Mouse (Mus musculus): ENCODE measurements around the gene Clcnka. TPM values are rescaled to one million over a fixed set of nuclear protein-coding genes. Genes with fewer than 3 reads are reported as not detected.

Gene Clcnka
- total RNA-seq, 2 experiments from 2014 or later: not detected

DNA sequence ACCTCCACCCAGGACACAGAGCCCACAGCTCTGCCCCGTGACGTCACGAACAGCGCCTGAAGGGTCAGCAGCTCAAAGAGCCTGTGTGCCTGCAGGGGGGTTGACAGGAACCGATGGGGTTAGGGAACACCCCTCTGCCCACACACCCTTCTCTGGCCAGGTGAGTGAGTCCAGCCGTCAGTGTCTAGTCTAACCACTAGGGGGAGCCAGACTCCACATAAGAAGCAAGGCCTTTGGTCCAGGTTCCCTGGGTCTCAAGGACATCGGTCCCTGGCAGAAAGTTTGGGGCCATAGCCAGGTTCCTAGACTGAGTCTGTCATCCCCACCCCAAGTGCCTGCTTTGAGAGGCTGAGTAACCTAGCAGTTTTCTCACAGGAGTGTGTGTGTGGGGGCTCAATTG, 13.2 kb downstream of the Clcnka start:
- ATAC-seq (replicated peaks; ENCODE audit: poor library complexity): peak; percentile 62

- ATAC-seq (replicated peaks; ENCODE audit: poor library complexity): peak; percentile 30; the same call in 1 of the 2 replicates
Observed at GRCm38 (mm10) chr4:141382406-141382805, 16.1 kb downstream of the Clcnka start.

DNA sequence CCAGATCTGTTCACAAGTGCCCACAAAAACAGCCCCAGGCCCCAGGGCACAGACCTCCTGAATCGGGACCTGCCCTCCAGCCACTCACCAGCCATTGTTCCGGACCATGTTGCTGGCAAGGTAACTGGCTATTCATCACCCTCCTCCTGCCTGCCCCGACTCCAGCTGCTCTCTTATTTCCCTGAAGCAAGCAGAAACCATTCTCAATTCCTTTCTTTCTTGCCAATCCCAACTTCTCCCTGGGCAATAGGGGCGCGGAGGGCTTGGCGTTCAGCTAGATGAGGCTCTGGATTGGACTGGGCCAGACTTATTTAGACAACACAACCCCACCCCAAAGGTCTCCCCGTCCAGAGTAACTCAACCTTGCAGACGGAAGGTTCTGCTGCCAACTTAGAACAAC, 18.9 kb downstream of the Clcnka start:
- no peak for ATAC-seq (replicated peaks; ENCODE audit: poor library complexity)

DNA sequence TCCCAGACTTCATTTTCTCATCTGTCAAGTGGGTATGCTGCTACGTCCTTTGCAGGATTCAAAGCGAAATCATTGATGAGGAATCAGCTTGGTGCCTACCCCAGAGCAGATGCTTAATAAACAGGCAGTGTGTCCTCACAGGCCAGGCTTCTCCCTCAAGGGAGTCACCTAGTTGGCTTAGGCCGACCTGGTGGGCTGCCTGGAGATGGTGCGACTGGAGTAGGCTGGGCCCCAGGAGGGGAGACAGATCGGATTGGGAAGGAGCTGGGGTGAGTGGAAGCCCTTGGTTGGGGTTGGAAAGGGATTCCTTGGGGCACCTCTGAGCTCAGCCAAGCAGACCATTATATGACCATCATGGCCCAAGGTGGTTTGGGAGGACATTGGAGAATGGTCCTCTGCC, 26.1 kb downstream of the Clcnka start:
- no peak for ATAC-seq (replicated peaks; ENCODE audit: poor library complexity)

- ATAC-seq (replicated peaks; ENCODE audit: poor library complexity): 0 out of 2 replicates have a peak, but pooled peaks have one; percentile 21
Observed at GRCm38 (mm10) chr4:141367997-141368791, 30.3 kb downstream of the Clcnka start, which contains the start of gene Fam131c. Gene Fam131c, plus strand, starts transcription at chr4:141368220.

- no peak for ATAC-seq (replicated peaks; ENCODE audit: poor library complexity)
Observed at GRCm38 (mm10) chr4:141365876-141366275, 32.6 kb downstream of the Clcnka start.

DNA sequence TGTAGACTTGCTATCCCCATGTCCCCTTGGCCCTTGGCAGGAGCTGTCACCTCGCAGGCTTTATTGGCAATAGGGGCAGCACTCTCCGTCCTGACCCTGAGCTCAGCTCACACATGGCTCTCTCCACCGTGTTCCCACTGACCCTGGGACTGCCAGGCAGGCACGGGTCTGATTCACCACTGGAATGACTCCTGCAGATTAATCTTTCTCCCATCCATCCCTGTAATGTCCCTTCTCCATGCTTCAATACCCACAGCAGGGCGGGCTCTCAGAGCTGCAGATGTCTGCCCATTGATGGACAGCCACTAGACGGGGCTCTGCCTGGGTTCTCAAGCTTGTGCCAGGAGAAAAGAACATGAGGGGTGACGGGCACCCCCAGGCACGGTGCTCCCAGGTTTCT, 33.4 kb downstream of the Clcnka start:
- ATAC-seq (replicated peaks; ENCODE audit: poor library complexity): no peak

- peak; percentile 73 for ATAC-seq (replicated peaks; ENCODE audit: poor library complexity)
Observed at GRCm38 (mm10) chr4:141362937-141363548, 35.5 kb downstream of the Clcnka start.

DNA sequence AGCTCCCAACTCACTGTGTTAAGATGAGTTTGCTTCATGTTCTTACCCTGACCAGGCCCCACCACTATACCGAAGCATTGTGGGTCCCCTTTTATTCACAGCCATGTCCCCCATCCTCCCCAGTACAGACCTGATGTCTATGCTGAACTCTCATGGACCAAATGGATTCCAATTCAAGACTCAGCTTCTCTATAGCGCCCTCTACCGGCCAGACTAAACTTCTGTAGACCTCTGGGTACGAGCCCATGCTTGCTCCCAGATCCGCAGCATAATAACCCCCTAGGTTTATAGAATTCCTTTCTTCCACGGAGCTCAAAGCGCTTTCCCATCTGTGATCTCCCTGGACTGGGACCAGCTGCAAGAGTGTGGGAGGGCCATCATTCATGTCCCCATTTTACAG, 37.7 kb downstream of the Clcnka start:
- peak; percentile 44; the same call in 1 of the 2 replicates for ATAC-seq (replicated peaks; ENCODE audit: poor library complexity)

DNA sequence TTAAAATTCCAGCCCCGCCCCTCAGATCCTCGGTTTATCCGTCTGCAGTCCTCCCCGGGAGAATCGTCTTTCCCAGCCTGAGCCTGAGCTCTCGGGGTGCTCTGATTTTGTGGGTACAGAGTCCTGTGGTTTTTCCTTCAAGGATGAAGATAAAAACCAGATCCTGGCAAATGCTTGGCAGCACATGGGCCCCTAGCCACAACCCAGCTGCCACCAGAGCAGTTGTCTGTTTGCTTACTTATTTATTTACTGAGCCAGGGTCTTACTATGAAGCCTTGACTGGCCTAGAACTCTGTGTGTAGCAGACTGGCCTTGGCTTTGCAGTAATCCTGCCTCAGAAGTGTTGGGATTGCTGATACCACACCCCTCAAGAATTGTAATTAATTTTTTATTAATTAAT, 39.3 kb downstream of the Clcnka start:
- no peak for ATAC-seq (replicated peaks; ENCODE audit: poor library complexity)

- no peak for ATAC-seq (replicated peaks; ENCODE audit: poor library complexity)
Observed at GRCm38 (mm10) chr4:141357811-141358210, 40.7 kb downstream of the Clcnka start.

DNA sequence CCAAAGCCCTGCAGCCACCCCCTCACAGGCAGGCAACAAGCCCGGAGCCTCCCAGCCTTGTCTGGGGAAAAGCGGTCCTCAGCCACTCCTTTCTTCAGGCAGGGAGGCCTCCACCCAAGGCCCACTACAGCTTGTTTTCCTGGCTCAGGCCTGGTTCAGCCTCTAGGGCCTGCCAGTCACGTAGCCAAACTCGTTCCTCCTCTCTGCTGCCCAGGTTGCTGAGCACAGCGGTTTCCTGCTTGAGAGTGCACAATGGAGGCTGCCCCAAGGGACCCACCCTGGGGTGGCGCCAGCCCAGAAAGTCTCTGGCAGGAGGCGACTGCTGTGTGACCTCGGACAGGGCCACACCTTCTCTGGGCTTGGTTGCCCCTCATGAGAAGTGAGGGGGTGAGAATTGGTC, 44.7 kb downstream of the Clcnka start:
- peak; percentile 26; the same call in 1 of the 2 replicates for ATAC-seq (replicated peaks; ENCODE audit: poor library complexity)

DNA sequence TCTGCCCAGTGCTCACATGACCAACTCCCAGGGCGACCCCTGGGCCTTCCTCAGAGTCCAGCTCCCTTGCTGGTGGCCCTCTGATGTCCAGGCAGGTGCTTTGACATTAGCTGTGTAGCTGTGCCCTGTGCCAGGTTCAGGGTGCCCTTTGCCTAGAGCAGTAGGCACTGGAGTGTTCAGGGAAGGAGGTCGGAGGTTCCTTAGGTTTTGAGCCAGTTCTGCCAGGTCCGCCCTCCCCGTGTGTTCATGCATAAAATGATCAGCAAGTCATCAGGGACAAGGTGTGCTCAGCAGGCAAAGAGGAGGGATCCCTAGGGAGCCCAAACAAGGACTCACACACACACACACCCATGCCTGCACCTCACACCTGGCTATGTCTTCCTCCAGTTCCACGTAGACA, 45.5 kb downstream of the Clcnka start:
- ATAC-seq (replicated peaks; ENCODE audit: poor library complexity): no peak

- ATAC-seq (replicated peaks; ENCODE audit: poor library complexity): no peak
Observed at GRCm38 (mm10) chr4:141351972-141352371, 46.6 kb downstream of the Clcnka start.

GRCm38 (mm10) chr4:141350015-141350414, 48.5 kb downstream of the Clcnka start:
- ATAC-seq (replicated peaks; ENCODE audit: poor library complexity): no peak

GRCm38 (mm10) chr4:141348616-141349015, 49.9 kb downstream of the Clcnka start:
- no peak for ATAC-seq (replicated peaks; ENCODE audit: poor library complexity)

GRCm38 (mm10) chr4:141347365-141347797, 51.1 kb downstream of the Clcnka start:
- ATAC-seq (replicated peaks; ENCODE audit: poor library complexity): peak; percentile 61

DNA sequence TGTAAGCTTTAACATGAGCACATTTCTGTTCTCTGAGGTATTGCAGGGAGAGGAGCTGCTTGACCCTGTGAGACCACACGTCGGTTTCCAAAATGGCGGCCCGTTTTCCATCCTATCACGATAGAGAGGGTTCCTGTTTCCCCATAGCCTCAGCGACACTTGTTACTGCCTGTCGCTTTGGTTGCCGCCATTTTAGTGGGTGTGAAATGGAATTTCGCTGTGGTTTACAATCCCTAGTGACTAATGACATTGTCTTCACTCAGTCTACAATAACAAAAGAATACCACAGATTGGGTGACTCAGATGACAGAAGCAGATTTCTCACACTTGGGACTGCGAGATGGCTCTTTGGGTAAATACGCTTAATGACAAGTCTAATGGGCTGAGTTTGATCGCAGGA, 53.3 kb downstream of the Clcnka start:
- no peak for ATAC-seq (replicated peaks; ENCODE audit: poor library complexity)

- ATAC-seq (replicated peaks; ENCODE audit: poor library complexity): no peak
Observed at GRCm38 (mm10) chr4:141343515-141343914, 55.0 kb downstream of the Clcnka start.

DNA sequence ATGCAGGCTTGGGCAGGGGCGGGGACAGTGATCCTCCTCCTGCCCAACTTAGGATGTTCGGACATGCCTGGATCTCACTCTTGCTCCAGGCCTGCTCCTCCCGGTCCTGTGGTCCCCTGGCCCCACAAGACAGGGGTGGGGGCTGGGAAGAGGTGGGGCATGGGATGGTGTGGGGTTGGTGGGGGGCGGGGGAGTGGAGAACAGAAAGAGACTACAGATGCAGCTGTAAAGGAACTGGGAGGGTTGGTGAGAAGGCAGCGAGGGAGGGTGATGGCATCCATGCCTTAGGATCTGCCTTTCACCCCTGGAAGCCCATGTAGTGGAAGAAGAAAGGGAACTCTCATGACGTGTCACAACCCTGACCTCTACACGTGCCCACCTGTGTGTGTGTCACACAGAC, 57.0 kb downstream of the Clcnka start:
- ATAC-seq (replicated peaks; ENCODE audit: poor library complexity): no peak

DNA sequence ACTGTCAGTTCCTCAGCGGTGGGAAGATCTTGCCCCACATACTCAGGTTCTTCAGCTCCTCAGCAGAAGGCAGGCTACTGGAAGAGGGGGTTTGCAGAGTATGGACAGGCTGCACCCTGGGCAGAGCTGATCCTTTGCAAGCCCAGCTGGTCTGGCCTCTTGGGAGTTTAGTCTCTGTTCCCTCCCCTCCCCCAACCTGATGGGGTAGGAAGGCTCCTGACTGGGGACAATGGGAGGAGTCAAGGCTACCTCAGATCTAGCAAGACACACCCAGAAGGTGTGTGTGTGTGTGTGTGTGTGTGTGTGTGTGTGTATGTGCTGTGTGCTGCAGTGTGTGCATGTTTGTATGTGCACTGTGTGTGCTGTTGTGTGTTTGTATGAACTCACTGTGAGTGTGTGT, 59.7 kb downstream of the Clcnka start:
- no peak for ATAC-seq (replicated peaks; ENCODE audit: poor library complexity)

- ATAC-seq (replicated peaks; ENCODE audit: poor library complexity): no peak
Observed at GRCm38 (mm10) chr4:141337986-141338385, 60.5 kb downstream of the Clcnka start.
